Mouse (Mus musculus): Measurements from ENCODE around the gene 1700037H04Rik. TPM values are rescaled to one million over a fixed set of nuclear protein-coding genes. Genes with fewer than 3 reads are reported as not detected.
A peak's percentile ranks its signal among the peaks of the same experiment; 100 is the strongest.

The 1700037H04Rik gene
- total RNA-seq, 2 experiments from 2014 or later = 3.6 to 4.5 TPM

DNA sequence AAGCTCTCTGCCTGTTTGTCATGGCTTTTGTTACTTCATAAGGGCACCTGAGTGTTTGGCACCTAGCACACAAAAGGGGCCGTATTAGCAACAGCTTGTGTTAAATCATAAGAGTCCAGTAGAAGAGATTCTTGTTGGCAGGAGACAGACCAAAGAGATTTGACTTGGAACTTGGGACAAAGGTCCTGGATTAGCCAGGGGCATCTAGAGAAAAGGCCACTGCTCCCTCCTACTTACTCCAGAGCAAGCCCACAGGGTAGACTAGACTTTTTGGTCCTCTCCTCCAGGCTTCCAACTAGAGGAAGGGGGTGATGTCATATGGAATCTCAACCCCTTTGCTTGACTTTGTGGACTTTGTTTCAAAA is 16.0 kb upstream of the 1700037H04Rik start:
- DNase-seq = no peak
- Histone ChIP-seq H3K4me3 (no peak overlapping the region), H3K27ac (no peak overlapping the region)
- intact Hi-C loops (cut with DNase I) = loop anchor here (5.0 kb wide), 1 partner anchor 36 kb away; no protein-coding TSS in a partner anchor
- TF ChIP-seq CTCF (IDR thresholded peaks at IDR 0.05) = no peak

DNA sequence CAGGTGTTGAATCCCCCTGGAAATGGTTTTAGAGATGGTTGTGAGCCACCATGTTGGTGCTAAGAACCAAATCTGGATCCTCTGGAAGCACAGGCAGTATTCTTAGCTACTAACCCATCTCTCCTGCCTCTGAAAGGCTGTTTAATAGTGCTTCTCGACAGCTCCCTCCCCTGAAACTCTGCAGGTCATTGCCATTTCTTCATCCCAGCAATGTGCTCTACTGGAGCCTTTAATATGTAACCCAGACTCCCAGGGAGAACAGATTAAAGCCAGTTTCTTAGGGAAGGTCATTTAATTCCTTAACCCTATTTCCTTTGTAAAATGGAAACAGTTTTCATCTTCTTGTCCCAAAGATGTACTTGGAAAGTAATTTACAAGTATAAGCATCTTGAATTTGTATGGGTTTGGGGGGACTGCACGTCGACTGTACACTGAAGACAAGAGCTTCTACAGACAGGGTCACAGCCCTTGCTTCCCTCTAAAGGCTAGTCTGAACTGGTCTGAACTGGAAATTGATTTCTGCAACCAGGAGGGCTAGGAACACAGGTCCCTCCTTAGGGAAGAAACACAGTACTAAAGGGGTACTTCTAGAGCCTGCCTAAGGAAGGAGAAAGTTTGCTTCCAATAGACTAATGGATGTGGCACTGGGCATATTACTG is 15.5 kb upstream of the 1700037H04Rik start:
- peak overlapping the region; percentile 35; the same call in 1 of the 2 replicates for H3K27ac ChIP-seq
- no peak for DNase-seq
- no peak overlapping the region for H3K4me3 ChIP-seq
- TF ChIP-seq CTCF (IDR thresholded peaks at IDR 0.05) = no peak
- intact Hi-C loops (cut with DNase I) = loop anchor here (5.0 kb wide), 1 partner anchor 37 kb away; no protein-coding TSS in a partner anchor

DNA sequence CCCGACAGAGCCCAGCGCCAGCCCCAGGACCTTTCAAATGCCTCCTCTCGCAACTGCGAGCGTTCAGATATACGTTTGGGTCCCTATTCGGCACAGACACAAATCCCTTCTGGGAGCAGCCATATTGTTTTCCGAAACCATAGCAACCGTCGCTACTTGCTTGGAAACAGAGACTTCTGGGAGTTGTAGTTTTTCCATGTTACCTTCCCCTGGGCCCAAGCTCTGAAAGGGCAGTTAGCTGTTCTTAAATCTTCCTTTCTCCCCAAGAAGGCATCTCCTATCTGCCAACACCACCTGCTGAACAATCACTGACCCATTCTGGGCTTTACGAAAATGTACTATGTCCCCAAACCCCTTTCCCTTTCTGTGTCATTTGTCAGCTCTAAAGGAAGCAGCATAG is 14.8 kb upstream of the 1700037H04Rik start:
- TF ChIP-seq CTCF (IDR thresholded peaks at IDR 0.05) = no peak
- peak; percentile 59 for DNase-seq
- intact Hi-C loops (cut with DNase I) = loop anchor here (5.0 kb wide), 1 partner anchor 38 kb away; no protein-coding TSS in a partner anchor
- H3K4me3 ChIP-seq = peak overlapping the region; percentile 75
- H3K27ac ChIP-seq = peak overlapping the region; percentile 35; the same call in 1 of the 2 replicates

DNA sequence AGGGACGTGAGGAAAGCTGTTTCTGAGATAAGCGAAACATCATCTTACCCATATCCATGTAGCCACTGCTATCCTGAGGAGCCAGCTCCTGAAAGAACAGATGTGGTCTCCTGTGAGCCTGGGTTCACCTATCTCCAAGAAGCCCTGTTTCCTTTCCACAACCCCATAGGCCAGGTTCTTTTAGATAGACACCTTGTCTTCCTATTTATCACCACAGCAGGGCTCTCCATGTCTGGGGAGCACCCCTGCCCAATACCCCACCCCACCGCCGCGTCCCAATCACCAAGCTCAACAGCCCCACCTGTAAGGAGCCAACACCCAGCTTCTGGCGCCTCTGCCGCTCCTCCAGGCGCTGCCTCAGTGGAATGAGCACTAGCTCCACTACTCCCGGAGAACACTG is 12.4 kb upstream of the 1700037H04Rik start:
- intact Hi-C loops (cut with DNase I) = no loop called here

DNA sequence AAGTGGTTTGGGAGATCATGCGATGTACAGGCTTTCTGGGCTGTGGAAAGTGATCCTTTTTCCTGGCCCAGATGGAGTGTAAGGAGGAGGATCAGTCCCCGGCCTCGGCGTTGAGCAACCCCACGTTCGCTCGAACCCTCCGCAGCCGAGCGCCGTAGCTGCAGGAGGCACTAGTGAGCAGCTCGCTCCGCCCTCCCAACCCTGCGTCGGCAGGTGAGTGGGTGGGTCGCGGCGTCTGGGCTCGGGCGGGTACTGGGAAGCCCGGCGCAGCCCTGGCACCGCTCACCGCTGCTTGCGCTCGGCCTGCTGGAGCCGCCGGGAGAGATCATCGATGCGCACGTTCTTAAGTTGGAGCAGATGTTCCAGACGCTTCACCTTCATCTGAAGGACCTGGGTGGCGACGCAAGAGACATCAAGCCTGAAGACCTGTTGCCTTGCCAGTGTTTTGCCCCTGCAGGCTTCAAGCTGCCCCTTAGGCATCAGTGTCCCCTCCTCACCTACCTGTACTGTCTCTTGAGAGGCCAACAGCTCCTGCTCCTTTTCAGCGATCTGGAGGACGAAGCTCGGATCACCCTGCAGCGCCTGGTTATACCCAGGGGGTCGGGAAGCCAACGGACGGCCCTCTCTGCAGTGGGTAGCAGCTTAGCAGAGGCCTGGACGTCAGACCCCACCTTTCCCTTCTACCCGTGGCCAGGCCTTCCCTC is 11.7 kb upstream of the 1700037H04Rik start:
- H3K4me3 ChIP-seq = peak overlapping the region; percentile 69
- peak overlapping the region; percentile 46 for H3K27ac ChIP-seq
- DNase-seq = peak; percentile 83
- intact Hi-C loops (cut with DNase I) = no loop called here
- peak; percentile 44 for TF ChIP-seq CTCF (IDR thresholded peaks at IDR 0.05)

More for the DNA sequence above, 12.4 kb upstream of the 1700037H04Rik start:
- no peak for TF ChIP-seq CTCF (IDR thresholded peaks at IDR 0.05)
- Histone ChIP-seq H3K4me3 (no peak overlapping the region), H3K27ac (no peak overlapping the region)
- DNase-seq = no peak

DNA sequence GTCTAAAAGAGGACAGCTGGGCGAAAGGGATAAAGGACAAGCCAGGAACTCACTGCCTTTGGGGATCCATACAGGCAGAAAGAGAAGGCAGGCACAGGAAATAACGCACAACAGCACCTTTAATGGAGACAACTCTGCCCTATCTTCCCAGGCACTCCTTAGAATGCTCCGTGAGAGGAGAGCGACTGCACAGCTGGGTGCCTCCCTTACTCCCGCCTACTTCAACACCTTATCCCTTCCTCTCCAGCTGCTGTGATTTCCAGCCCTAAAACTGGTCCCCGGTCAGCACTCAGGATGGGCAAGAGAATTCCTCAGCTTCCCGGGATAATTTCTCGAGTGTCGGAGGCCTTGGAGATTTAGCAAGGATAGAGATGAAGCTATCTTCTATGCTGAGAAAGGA is 11.1 kb upstream of the 1700037H04Rik start:
- no peak for TF ChIP-seq CTCF (IDR thresholded peaks at IDR 0.05)
- intact Hi-C loops (cut with DNase I) = no loop called here

DNA sequence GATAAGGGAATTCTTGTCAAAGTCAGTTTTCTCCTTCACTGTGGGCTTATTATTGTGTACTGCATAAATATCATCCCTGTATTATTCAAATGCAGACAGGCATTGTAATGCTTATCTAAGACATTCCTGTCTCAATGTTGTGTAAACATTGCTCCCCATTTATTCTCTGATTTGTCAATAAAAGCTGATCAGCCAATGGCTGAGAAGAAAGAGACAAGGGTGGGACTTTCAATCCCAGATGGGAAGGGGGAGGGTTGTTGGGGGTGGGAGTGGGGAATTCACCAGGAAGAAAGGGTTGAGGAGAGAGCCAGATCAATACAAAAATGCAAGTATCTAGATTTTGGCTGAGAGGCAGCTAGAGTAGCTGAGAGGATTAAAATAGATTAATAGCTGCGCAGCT is 9.0 kb upstream of the 1700037H04Rik start:
- Histone ChIP-seq H3K4me3 (no peak overlapping the region), H3K27ac (no peak overlapping the region)
- no peak for TF ChIP-seq CTCF (IDR thresholded peaks at IDR 0.05)
- intact Hi-C loops (cut with DNase I) = no loop called here
- no peak for DNase-seq

More for the DNA sequence above, 11.1 kb upstream of the 1700037H04Rik start:
- Histone ChIP-seq H3K4me3 (peak overlapping the region; percentile 69), H3K27ac (peak overlapping the region; percentile 46)
- no peak for DNase-seq

DNA sequence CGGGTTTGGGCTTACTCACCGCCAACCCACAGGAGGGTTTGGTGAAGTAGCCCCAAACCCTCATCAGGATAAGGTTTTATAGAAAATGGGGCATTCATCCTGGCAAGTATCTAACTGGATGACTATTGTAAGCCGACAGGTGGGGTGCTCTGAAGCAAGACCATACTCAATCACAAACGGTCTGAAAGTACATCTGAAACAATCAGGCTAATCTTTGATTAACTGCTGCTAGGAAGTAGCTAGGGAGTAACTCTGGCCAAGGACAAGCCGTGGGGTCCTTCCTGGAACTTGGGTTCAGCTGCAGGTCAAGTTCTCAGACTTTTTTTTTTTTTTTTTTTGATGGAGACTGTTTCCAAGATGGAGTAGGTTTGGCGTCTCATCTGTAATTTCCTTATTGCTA is 8.1 kb upstream of the 1700037H04Rik start:
- H3K4me3 ChIP-seq = no peak overlapping the region
- intact Hi-C loops (cut with DNase I) = no loop called here
- H3K27ac ChIP-seq = no peak overlapping the region
- no peak for DNase-seq
- TF ChIP-seq CTCF (IDR thresholded peaks at IDR 0.05) = no peak

DNA sequence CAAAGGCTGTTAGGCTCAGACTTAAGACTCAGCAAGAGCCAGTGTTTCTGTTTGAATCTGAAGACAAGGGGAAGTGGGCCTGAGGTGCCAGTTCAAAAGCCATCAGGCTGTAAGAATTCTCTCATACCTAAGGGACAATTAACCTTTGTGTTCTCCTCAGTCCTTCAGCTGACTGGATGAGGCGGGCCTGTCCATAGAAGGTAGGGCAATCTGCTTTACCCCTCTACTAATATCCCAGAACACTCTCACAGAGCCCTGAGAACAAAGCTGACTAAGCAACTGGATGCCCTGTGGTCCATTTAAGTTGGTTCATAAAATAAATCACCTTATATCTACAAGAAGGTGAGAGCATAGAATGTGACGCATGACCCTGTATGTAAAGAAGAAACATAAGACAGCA is 6.3 kb upstream of the 1700037H04Rik start:
- DNase-seq = no peak
- TF ChIP-seq CTCF (IDR thresholded peaks at IDR 0.05) = no peak
- intact Hi-C loops (cut with DNase I) = no loop called here
- no peak overlapping the region for H3K4me3 ChIP-seq
- H3K27ac ChIP-seq = no peak overlapping the region

DNA sequence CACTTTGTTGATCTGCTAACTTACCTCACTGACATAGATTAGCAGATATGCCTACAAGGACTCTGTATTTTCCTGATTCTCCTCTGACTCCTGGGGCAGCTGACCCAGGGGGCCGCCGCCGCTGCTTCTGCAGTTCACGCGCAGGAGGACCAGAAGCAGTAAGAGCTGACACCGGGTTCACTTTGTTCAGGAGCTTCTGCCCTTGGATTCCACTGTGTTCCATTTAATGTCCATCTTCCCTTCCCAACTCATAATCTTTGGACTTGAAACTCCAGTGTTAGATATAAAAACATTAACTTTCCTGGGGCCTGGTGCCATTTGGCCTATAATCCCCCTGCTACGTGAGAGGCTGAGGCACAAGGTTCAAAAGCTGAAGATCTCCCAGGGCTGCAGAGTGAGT is 4.0 kb upstream of the 1700037H04Rik start:
- Histone ChIP-seq H3K27ac (no peak overlapping the region), H3K4me3 (no peak overlapping the region)
- intact Hi-C loops (cut with DNase I) = loop anchor here (5.0 kb wide), 2 partner anchors 67 to 88 kb away; no protein-coding TSS in a partner anchor
- no peak for TF ChIP-seq CTCF (IDR thresholded peaks at IDR 0.05)
- DNase-seq = no peak

DNA sequence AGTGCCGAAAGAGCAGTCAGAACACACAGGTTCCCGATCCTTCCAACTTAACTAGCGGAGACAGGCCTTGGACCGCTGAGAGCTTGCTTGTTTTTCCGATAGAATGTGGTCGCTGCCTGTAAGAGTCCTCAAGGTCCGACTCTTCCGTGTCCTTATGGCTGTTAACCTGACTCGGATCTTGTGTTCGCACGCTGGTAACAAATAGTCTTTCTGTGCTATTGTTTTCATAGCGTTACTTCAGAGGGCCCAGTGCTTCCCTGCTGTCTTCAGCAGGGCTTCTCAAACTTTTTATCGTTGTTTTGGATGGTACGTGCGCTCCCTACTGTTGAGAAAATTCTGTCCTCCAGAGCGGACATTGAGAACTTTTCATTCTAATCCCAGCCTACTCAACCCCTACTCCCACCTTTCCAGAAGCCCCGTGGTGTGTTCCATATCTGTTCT is 810 bp upstream of the 1700037H04Rik start:
- DNase-seq = peak; percentile 32
- TF ChIP-seq CTCF (IDR thresholded peaks at IDR 0.05) = peak; percentile 56

DNA sequence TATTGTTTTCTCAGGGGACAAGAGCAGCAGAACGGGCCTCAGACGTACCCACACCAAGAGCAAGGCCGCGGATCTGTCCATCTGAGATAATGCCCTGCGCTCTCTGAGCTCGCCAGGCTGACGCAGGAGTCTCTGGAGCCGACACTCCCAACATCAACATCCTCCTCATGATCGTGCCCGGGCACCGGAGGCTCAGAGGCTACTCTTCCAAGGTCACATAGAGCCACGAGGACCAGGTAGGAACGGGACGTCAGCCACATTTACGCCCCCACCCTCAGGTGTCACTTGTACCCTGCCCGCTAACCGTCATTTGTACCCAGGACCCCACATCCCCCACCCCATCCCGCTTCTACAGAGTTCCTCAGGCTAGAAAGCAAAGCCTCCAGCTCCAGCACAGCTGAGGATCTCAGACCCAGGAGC is 380 bp downstream of the 1700037H04Rik start:
- no peak for TF ChIP-seq CTCF (IDR thresholded peaks at IDR 0.05)
- peak overlapping the region; percentile 97 for H3K27ac ChIP-seq
- DNase-seq = no peak
- intact Hi-C loops (cut with DNase I) = no loop called here
- H3K4me3 ChIP-seq = peak overlapping the region; percentile 90

More for the DNA sequence above, 810 bp upstream of the 1700037H04Rik start:
- intact Hi-C loops (cut with DNase I) = loop anchor here (5.0 kb wide), 2 partner anchors 63 to 92 kb away; no protein-coding TSS in a partner anchor
- peak overlapping the region; percentile 90 for H3K4me3 ChIP-seq
- peak overlapping the region; percentile 97 for H3K27ac ChIP-seq

DNA sequence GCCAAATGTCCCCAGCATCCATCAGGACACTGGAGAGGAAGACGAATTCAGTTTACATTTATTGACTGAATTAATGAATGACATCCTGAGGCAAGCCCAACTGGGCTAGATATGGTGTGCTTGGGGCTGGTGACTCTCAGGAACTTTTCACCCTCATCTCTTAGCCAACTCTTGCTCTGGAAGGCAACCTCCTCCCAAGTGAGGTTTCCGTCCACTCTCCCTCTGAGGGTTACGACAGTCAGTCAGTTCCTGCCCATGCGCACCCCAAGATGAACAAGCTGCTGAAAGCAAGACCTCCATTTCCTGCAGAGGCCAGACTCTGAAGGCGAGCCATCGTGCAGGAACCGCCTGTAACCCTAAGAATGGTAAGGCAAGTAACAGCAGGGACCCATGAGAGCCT is 2.9 kb downstream of the 1700037H04Rik start:
- H3K27ac ChIP-seq = no peak overlapping the region
- H3K4me3 ChIP-seq = no peak overlapping the region
- no peak for DNase-seq
- TF ChIP-seq CTCF (IDR thresholded peaks at IDR 0.05) = no peak
- intact Hi-C loops (cut with DNase I) = no loop called here
